Mouse (Mus musculus): Measurements from ENCODE around the gene Il1r2. TPM values are rescaled to one million over a fixed set of nuclear protein-coding genes. Genes with fewer than 3 reads are reported as not detected.

Il1r2 gene
- polyA plus RNA-seq, 1 experiment from 2014 or later: 0.63 TPM

DNA sequence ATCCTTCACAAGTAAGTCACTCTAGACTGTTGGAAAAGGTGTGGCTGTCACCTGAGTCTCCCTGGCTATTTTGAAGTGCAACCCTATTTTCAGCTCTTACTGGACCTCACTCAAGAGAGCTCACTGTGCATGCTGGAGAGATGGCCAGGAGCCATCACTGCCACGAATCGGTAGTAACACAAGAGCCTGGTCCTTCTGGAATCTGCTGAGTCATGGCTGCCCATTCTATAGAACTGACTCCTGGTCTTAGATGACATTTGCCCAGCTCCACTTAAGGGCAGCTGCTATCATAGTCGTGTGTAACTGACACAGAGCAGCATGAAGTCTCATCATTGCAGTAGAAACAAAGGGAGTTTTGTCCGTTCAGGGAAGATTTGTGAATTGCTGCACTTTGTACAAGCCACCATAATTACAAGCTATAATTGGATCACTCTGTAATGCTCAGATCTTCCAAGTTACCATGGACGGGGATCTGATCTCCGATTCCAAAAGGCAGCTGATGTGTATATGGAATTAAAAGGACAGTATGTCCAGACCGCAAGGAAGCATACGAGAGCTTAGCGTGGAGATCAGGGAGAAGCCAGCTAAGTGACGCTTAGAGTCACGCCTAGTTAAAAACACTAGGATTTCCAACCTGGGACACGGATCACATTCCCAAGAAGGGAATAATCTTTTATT, 40.0 kb upstream of the Il1r2 start:
- no peaks in the 10 kb centered on the region for H3K4me1 ChIP-seq (replicated peaks)
- WGBS: 83% methylated on average over 12 of the region's 12 CpGs
- H3K9me3 ChIP-seq: no peaks in the 10 kb centered on the region
- H3K36me3 ChIP-seq: peaks cover 4% of the 10 kb centered on the region; the same call in 1 of the 2 replicates
- H3K4me3 ChIP-seq (replicated peaks): no peak overlapping the region
- H3K4me2 ChIP-seq: no peak overlapping the region
- no peak overlapping the region for H3K9ac ChIP-seq (replicated peaks)
- no peaks in the 10 kb centered on the region for H3K27me3 ChIP-seq
- ATAC-seq (ENCODE audit: insufficient number of reproducible peaks, insufficient read depth, low FRiP score, low TSS enrichment, low read depth): no peak
- no peak overlapping the region for H3K27ac ChIP-seq

DNA sequence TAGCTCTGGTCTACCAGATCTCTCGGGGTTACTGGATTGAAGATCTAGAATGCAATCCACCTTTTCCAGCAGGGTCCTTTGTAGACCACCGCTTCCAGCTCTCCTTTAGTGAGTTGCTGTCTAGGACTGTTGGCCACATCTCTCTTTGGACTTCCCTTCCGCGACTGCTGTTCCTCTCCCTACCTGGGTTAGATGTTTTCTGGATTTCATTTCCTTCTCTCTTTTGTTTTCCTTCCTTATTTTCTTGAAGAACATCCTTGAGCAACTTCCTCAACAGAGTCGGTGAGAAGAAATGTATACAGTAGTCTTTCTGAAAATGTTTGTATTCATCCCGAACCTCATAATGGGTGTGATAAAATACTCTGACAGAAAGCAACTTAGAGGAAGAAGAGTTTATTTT, 36.0 kb upstream of the Il1r2 start:
- WGBS: 95% methylated on average over 6 of the region's 6 CpGs
- no peak overlapping the region for H3K27ac ChIP-seq
- no peaks in the 10 kb centered on the region for H3K36me3 ChIP-seq
- no peak for ATAC-seq (ENCODE audit: insufficient number of reproducible peaks, insufficient read depth, low FRiP score, low TSS enrichment, low read depth)
- H3K4me2 ChIP-seq: no peak overlapping the region
- H3K4me1 ChIP-seq (replicated peaks): no peaks in the 10 kb centered on the region
- H3K9me3 ChIP-seq: no peaks in the 10 kb centered on the region
- H3K9ac ChIP-seq (replicated peaks): no peak overlapping the region
- no peaks in the 10 kb centered on the region for H3K27me3 ChIP-seq
- no peak overlapping the region for H3K4me3 ChIP-seq (replicated peaks)

DNA sequence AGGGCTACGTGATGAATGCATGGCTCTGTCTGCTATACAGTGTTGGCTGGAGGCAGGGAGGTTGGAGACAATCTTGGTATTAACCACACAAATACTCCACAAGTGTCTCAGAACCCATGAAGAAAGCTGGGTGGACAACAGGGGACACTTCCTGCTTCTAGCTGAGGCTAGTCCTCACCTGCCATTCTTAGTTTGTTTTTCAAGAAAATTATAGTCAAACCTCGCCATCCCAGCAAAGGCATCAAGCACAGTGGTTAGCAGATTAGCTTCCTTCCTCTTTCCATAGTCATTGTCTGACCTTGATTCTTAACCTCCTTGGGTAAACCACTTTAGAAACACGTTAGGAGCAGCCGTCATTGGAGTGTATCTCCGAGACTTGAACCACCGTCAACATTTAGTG, 28.2 kb upstream of the Il1r2 start:
- Histone ChIP-seq H3K27ac (no peak overlapping the region), H3K27me3 (no peaks in the 10 kb centered on the region), H3K9me3 (0 out of 2 replicates have a peak, but pooled peaks cover 3% of the 10 kb centered on the region), H3K4me2 (no peak overlapping the region), H3K9ac (replicated peaks) (no peak overlapping the region), H3K4me3 (replicated peaks) (no peak overlapping the region), H3K36me3 (no peaks in the 10 kb centered on the region), H3K4me1 (replicated peaks) (no peaks in the 10 kb centered on the region)
- no peak for ATAC-seq (ENCODE audit: insufficient number of reproducible peaks, insufficient read depth, low FRiP score, low TSS enrichment, low read depth)
- 85% methylated on average over 6 of the region's 6 CpGs for WGBS

- no peak overlapping the region for H3K4me2 ChIP-seq
- WGBS: 88% methylated on average over 5 of the region's 5 CpGs
- 0 out of 2 replicates have a peak, but pooled peaks cover 3% of the 10 kb centered on the region for H3K9me3 ChIP-seq
- no peak overlapping the region for H3K27ac ChIP-seq
- no peaks in the 10 kb centered on the region for H3K36me3 ChIP-seq
- ATAC-seq (ENCODE audit: insufficient number of reproducible peaks, insufficient read depth, low FRiP score, low TSS enrichment, low read depth): no peak
- no peaks in the 10 kb centered on the region for H3K4me1 ChIP-seq (replicated peaks)
- H3K27me3 ChIP-seq: no peaks in the 10 kb centered on the region
- no peak overlapping the region for H3K4me3 ChIP-seq (replicated peaks)
- H3K9ac ChIP-seq (replicated peaks): no peak overlapping the region
Observed at GRCm38 (mm10) chr1:40046600-40046999, 27.3 kb upstream of the Il1r2 start.

DNA sequence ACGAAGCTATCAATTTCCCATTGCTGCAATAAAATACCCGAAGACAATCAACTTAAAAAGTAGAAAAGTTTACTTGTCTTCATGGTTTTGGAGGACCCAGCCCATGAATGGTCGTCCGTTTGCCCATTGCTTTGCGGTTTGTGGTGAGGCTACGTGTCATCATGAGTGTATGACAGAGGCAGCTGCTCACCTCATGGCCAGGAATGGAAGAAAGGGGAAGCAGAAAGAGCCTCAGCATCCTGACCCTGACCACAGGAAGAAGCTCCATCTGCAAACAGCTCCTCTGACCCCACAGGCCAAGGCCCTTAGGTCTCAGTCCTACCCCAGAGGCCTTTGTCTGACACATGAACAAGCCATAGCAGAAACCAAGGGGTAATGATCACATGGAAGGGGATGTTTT, 22.7 kb upstream of the Il1r2 start:
- no peak overlapping the region for H3K4me3 ChIP-seq (replicated peaks)
- H3K9me3 ChIP-seq: no peaks in the 10 kb centered on the region
- H3K9ac ChIP-seq (replicated peaks): no peak overlapping the region
- H3K27me3 ChIP-seq: no peaks in the 10 kb centered on the region
- WGBS: 90% methylated on average over 6 of the region's 6 CpGs
- H3K27ac ChIP-seq: no peak overlapping the region
- H3K4me1 ChIP-seq (replicated peaks): no peaks in the 10 kb centered on the region
- H3K36me3 ChIP-seq: no peaks in the 10 kb centered on the region
- no peak overlapping the region for H3K4me2 ChIP-seq
- no peak for ATAC-seq (ENCODE audit: insufficient number of reproducible peaks, insufficient read depth, low FRiP score, low TSS enrichment, low read depth)

GRCm38 (mm10) chr1:40052156-40052555, 21.7 kb upstream of the Il1r2 start:
- H3K4me2 ChIP-seq: no peak overlapping the region
- no peaks in the 10 kb centered on the region for H3K4me1 ChIP-seq (replicated peaks)
- no peak overlapping the region for H3K4me3 ChIP-seq (replicated peaks)
- 50% methylated on average over 8 of the region's 8 CpGs for WGBS
- no peak overlapping the region for H3K9ac ChIP-seq (replicated peaks)
- H3K27me3 ChIP-seq: no peaks in the 10 kb centered on the region
- no peaks in the 10 kb centered on the region for H3K36me3 ChIP-seq
- ATAC-seq (ENCODE audit: insufficient number of reproducible peaks, insufficient read depth, low FRiP score, low TSS enrichment, low read depth): no peak
- H3K27ac ChIP-seq: no peak overlapping the region
- no peaks in the 10 kb centered on the region for H3K9me3 ChIP-seq

DNA sequence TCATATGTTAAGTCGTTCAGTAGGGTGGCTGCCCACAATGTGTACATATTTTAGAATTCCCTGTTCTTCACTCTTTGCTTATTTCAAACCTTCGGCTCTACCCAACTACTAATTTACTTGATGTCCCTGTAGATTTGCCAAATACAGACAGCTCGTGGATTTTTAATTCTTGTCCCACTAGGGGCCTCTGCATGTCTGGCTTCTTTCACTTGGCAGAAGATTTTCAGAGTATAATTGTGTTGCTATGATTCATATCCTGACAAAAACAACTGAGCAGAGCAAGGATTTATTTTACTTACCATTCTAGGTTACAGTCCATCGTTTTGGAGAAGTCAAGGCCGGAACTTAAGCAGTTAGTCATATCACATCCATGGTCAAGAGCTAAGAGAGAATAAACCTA, 20.8 kb upstream of the Il1r2 start:
- no peak overlapping the region for H3K9ac ChIP-seq (replicated peaks)
- no peak overlapping the region for H3K4me2 ChIP-seq
- no peak overlapping the region for H3K4me3 ChIP-seq (replicated peaks)
- H3K9me3 ChIP-seq: no peaks in the 10 kb centered on the region
- no peaks in the 10 kb centered on the region for H3K36me3 ChIP-seq
- ATAC-seq (ENCODE audit: insufficient number of reproducible peaks, insufficient read depth, low FRiP score, low TSS enrichment, low read depth): no peak
- H3K27ac ChIP-seq: no peak overlapping the region
- H3K4me1 ChIP-seq (replicated peaks): no peaks in the 10 kb centered on the region
- no peaks in the 10 kb centered on the region for H3K27me3 ChIP-seq
- WGBS: 88% methylated on average over 5 of the region's 5 CpGs

- no peak for ATAC-seq (ENCODE audit: insufficient number of reproducible peaks, insufficient read depth, low FRiP score, low TSS enrichment, low read depth)
- 85% methylated on average over 7 of the region's 7 CpGs for WGBS
Observed at GRCm38 (mm10) chr1:40055051-40055450, 18.8 kb upstream of the Il1r2 start.

DNA sequence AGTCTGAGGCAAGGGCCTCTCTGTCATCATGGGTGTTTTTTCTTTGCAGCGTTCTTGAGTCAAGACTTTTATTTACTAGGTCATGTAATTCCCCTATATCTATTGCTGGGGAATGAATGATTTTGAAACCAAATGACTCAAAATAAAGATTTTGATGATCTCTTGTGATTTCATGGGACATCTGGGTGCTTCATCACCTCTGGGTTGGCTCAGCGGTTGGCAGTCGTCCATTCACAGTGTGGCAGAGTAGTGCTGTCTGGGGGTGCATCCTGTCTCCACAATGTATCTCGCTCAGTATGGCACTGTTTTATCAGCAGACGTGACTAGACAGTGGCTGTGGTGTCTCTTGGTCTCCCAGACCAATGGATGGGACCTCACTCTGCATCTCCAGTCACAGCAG, 17.9 kb upstream of the Il1r2 start:
- ATAC-seq (ENCODE audit: insufficient number of reproducible peaks, insufficient read depth, low FRiP score, low TSS enrichment, low read depth): no peak
- H3K4me2 ChIP-seq: no peak overlapping the region
- H3K36me3 ChIP-seq: no peaks in the 10 kb centered on the region
- H3K27ac ChIP-seq: no peak overlapping the region
- H3K4me1 ChIP-seq (replicated peaks): no peaks in the 10 kb centered on the region
- no peaks in the 10 kb centered on the region for H3K27me3 ChIP-seq
- no peak overlapping the region for H3K9ac ChIP-seq (replicated peaks)
- H3K4me3 ChIP-seq (replicated peaks): no peak overlapping the region
- H3K9me3 ChIP-seq: no peaks in the 10 kb centered on the region
- 82% methylated on average over 5 of the region's 5 CpGs for WGBS

More at GRCm38 (mm10) chr1:40055051-40055450, 18.8 kb upstream of the Il1r2 start:
- H3K9ac ChIP-seq (replicated peaks): no peak overlapping the region
- no peak overlapping the region for H3K27ac ChIP-seq
- H3K9me3 ChIP-seq: no peaks in the 10 kb centered on the region
- H3K27me3 ChIP-seq: no peaks in the 10 kb centered on the region
- no peak overlapping the region for H3K4me3 ChIP-seq (replicated peaks)
- no peak overlapping the region for H3K4me2 ChIP-seq
- no peaks in the 10 kb centered on the region for H3K36me3 ChIP-seq
- no peaks in the 10 kb centered on the region for H3K4me1 ChIP-seq (replicated peaks)

GRCm38 (mm10) chr1:40057351-40057750, 16.5 kb upstream of the Il1r2 start:
- H3K27ac ChIP-seq: no peak overlapping the region
- H3K36me3 ChIP-seq: no peaks in the 10 kb centered on the region
- H3K27me3 ChIP-seq: no peaks in the 10 kb centered on the region
- no peak overlapping the region for H3K9ac ChIP-seq (replicated peaks)
- WGBS: 68% methylated on average over 5 of the region's 5 CpGs
- H3K9me3 ChIP-seq: no peaks in the 10 kb centered on the region
- no peak for ATAC-seq (ENCODE audit: insufficient number of reproducible peaks, insufficient read depth, low FRiP score, low TSS enrichment, low read depth)
- H3K4me3 ChIP-seq (replicated peaks): no peak overlapping the region
- no peak overlapping the region for H3K4me2 ChIP-seq
- H3K4me1 ChIP-seq (replicated peaks): no peaks in the 10 kb centered on the region; the same call in 1 of the 2 replicates

GRCm38 (mm10) chr1:40058013-40058412, 15.9 kb upstream of the Il1r2 start:
- Histone ChIP-seq H3K4me2 (no peak overlapping the region), H3K4me3 (replicated peaks) (no peak overlapping the region), H3K9me3 (no peaks in the 10 kb centered on the region), H3K27ac (no peak overlapping the region), H3K4me1 (replicated peaks) (no peaks in the 10 kb centered on the region; the same call in 1 of the 2 replicates), H3K36me3 (no peaks in the 10 kb centered on the region), H3K9ac (replicated peaks) (no peak overlapping the region), H3K27me3 (no peaks in the 10 kb centered on the region)
- no peak for ATAC-seq (ENCODE audit: insufficient number of reproducible peaks, insufficient read depth, low FRiP score, low TSS enrichment, low read depth)
- 58% methylated on average over 11 of the region's 11 CpGs for WGBS

DNA sequence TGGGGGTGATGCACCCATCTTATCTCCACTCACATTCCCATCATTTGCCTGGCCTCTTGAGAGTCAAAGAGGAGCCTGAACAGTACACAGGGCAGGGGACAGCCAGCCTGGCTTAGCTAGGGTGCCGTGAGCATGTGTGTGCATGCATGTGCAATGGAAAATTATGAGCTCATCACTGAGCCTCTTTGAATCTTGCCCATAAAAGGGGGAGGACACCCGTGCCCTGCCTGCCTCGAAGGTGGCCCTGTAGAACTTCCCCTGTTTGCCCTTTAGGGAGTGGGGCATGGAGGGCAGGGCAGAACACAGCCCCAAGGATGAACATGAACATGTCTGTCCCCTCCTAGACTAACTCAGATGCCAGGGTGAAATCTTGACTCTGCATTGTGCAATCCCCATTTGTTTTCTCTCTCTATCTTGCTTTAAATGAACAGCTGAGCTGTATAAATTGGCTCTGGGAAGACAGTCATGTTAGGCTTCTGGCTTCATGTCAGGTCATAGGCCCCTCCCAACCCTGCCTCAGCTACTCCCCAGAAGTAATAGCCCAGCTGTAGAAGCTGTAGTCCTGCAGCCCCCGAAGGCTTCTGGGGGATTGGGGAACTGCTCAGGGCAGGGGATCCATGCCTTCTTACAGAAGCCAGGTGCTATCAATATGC, 14.6 kb upstream of the Il1r2 start:
- no peak for ATAC-seq (ENCODE audit: insufficient number of reproducible peaks, insufficient read depth, low FRiP score, low TSS enrichment, low read depth)
- no peak overlapping the region for H3K4me3 ChIP-seq (replicated peaks)

More for the DNA sequence above, 14.6 kb upstream of the Il1r2 start:
- Histone ChIP-seq H3K9me3 (no peaks in the 10 kb centered on the region), H3K4me1 (replicated peaks) (no peaks in the 10 kb centered on the region; the same call in 1 of the 2 replicates), H3K9ac (replicated peaks) (no peak overlapping the region), H3K27ac (no peak overlapping the region), H3K4me2 (no peak overlapping the region), H3K27me3 (no peaks in the 10 kb centered on the region), H3K36me3 (no peaks in the 10 kb centered on the region)
- 77% methylated on average over 4 of the region's 4 CpGs for WGBS
